Mouse (Mus musculus) bone marrow macrophage, adult 2 months (primary cell): Measurements from ENCODE around the gene Tjp2. TPM values are rescaled to one million over a fixed set of nuclear protein-coding genes. Genes with fewer than 3 reads are reported as not detected.

ENCODE experiments used
- H3K27ac ChIP-seq: 2 replicates; pipeline ENCODE4 v1.5.1; 2012; ENCODE audit warnings: low read depth, low read length; ENCODE audit not compliant: insufficient read depth
- H3K4me1 ChIP-seq: 2 replicates; pipeline ENCODE4 v1.6.1; 2012; ENCODE audit warnings: low read length; ENCODE audit not compliant: control insufficient read depth, insufficient read depth
- H3K4me3 ChIP-seq: 2 replicates; pipeline ENCODE4 v1.5.1; 2012; ENCODE audit warnings: mild to moderate bottlenecking, low read length, moderate library complexity; ENCODE audit not compliant: insufficient read depth
- CTCF ChIP-seq: IDR thresholded peaks from 2 replicates; pipeline ENCODE4 v1.5.1; 2012; ENCODE audit warnings: low read depth, mild to moderate bottlenecking, low read length, moderate library complexity
- POLR2A ChIP-seq: IDR thresholded peaks from 2 replicates; pipeline ENCODE4 v1.6.1; 2012; ENCODE audit warnings: mild to moderate bottlenecking, low read depth, low read length, borderline replicate concordance
- polyA plus RNA-seq: library from polyadenylated mRNA; stranded (reverse); fragments of >200 nt; gene quantifications from 2 replicates; pipeline ENCODE4 v1.2.4, GENCODE M21; 2012; ENCODE audit not compliant: missing spikeins, insufficient read depth, insufficient read length

Tjp2 gene
- polyA plus RNA-seq, 1 experiment, result 6.5 TPM

- Histone ChIP-seq H3K4me3 (no peak overlapping the region), H3K27ac (no peak overlapping the region), H3K4me1 (no peaks in the 10 kb centered on the region)
- TF ChIP-seq CTCF, result no peak
- TF ChIP-seq POLR2A, result no peak
These were observed 12.1 kb downstream of the Tjp2 start for GRCm38 (mm10) chr19:24212552-24213249.

- Histone ChIP-seq H3K4me1 (no peaks in the 10 kb centered on the region), H3K4me3 (no peak overlapping the region), H3K27ac (no peak overlapping the region)
- TF ChIP-seq POLR2A (no peak), CTCF (no peak)
These were observed 13.7 kb downstream of the Tjp2 start for GRCm38 (mm10) chr19:24211168-24211567.

- Histone ChIP-seq H3K27ac (no peak overlapping the region), H3K4me1 (no peaks in the 10 kb centered on the region), H3K4me3 (no peak overlapping the region)
- TF ChIP-seq CTCF, result no peak
- no peak for TF ChIP-seq POLR2A
These were observed 15.3 kb downstream of the Tjp2 start for GRCm38 (mm10) chr19:24209516-24209915.

- no peak for TF ChIP-seq CTCF
- no peak for TF ChIP-seq POLR2A
- Histone ChIP-seq H3K27ac (no peak overlapping the region), H3K4me3 (no peak overlapping the region), H3K4me1 (no peaks in the 10 kb centered on the region)
These were observed 16.9 kb downstream of the Tjp2 start for GRCm38 (mm10) chr19:24207967-24208366.

- Histone ChIP-seq H3K4me1 (no peaks in the 10 kb centered on the region), H3K4me3 (no peak overlapping the region), H3K27ac (no peak overlapping the region)
- TF ChIP-seq POLR2A, result no peak
- no peak for TF ChIP-seq CTCF
These were observed 19.8 kb downstream of the Tjp2 start for GRCm38 (mm10) chr19:24205001-24205400.

GRCm38 (mm10) chr19:24201848-24202247 lies 23.0 kb downstream of the Tjp2 start:
- H3K27ac ChIP-seq, result no peak overlapping the region
- no peaks in the 10 kb centered on the region for H3K4me1 ChIP-seq
- no peak overlapping the region for H3K4me3 ChIP-seq
- no peak for TF ChIP-seq POLR2A
- no peak for TF ChIP-seq CTCF

GRCm38 (mm10) chr19:24200566-24200965 lies 24.3 kb downstream of the Tjp2 start:
- no peak for TF ChIP-seq POLR2A
- TF ChIP-seq CTCF, result no peak
- Histone ChIP-seq H3K27ac (no peak overlapping the region), H3K4me3 (no peak overlapping the region), H3K4me1 (no peaks in the 10 kb centered on the region)

GRCm38 (mm10) chr19:24198676-24199303 lies 26.0 kb downstream of the Tjp2 start:
- Histone ChIP-seq H3K4me3 (no peak overlapping the region), H3K27ac (no peak overlapping the region), H3K4me1 (no peaks in the 10 kb centered on the region)
- TF ChIP-seq POLR2A (no peak), CTCF (no peak)

- Histone ChIP-seq H3K27ac (no peak overlapping the region), H3K4me3 (no peak overlapping the region), H3K4me1 (no peaks in the 10 kb centered on the region)
- TF ChIP-seq CTCF (no peak), POLR2A (no peak)
These were observed 27.5 kb downstream of the Tjp2 start for GRCm38 (mm10) chr19:24197338-24197737.

- Histone ChIP-seq H3K4me3 (no peak overlapping the region), H3K27ac (no peak overlapping the region), H3K4me1 (no peaks in the 10 kb centered on the region)
- TF ChIP-seq POLR2A (no peak), CTCF (no peak)
These were observed 29.6 kb downstream of the Tjp2 start for GRCm38 (mm10) chr19:24195224-24195623.
